Mouse (Mus musculus): ENCODE measurements around the gene Hmgcs1.

- TF ChIP-seq EP300 (optimal IDR thresholded peaks at IDR 0.05) (no peak), CTCF (IDR thresholded peaks at IDR 0.05; ENCODE audit: low read depth) (no peak)
Observed at GRCm38 (mm10) chr13:119742711-119743415, 52.7 kb downstream of the Hmgcs1 start.
